Mouse (Mus musculus) olfactory bulb, adult 2 months (tissue): Measurements from ENCODE around the gene Capn2.

Experiments used
- CTCF ChIP-seq: fragments of 200-500 bp; IDR thresholded peaks from 2 replicates; pipeline ENCODE4 v1.5.1; 2012; ENCODE audit warnings: low read depth, mild to moderate bottlenecking, low read length, moderate library complexity; ENCODE audit not compliant: insufficient read depth
- POLR2A ChIP-seq: fragments of 200-500 bp; IDR thresholded peaks from 2 replicates; pipeline ENCODE4 v1.6.1; 2012; ENCODE audit warnings: mild to moderate bottlenecking, low read depth, low read length, moderate library complexity; ENCODE audit not compliant: insufficient read depth

- TF ChIP-seq CTCF = no peak
- TF ChIP-seq POLR2A = no peak
Measured at GRCm38 (mm10) chr1:182511073-182511472, 6.3 kb downstream of the Capn2 start.
